Comparison of ENCODE assay signal across 22 mouse cellular contexts in the genomic region with DNA sequence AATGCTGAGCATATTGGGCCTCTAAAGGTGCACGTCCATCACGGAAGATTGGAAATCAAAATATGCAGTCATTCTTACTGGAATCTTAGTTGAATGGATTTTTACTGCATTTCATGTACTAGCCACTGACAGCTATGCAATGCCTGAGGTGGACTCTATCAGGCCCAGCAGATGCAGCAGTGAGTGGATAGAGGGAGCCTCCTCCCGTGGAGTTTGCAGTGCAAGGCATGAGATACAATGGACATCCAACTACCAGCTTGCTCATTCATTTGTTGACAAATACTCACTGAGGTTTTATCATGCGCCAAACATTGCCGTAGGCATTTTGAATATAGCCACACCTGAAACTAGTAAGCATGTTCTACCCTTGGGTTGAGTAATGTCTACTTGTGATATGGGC. TPM values are rescaled to one million over a fixed set of nuclear protein-coding genes. Genes with fewer than 3 reads are reported as not detected.
DNase-seq lines count a peak whose midpoint lies in the region; ATAC-seq lines count a peak whose summit lies in the region.
"Had no signal": no experiment of that assay in that cellular context is flagged by ENCODE, and none has a peak within 500 bp of the region (broad histone marks: within the 10 kb centered on the region; RNA-seq: fewer than 3 reads in every experiment).

No protein-coding gene starts in this region.

- H3K4me1 ChIP-seq in liver, embryonic 13.5 days (replicated peaks): peaks cover 22% of the 10 kb centered on the region
- H3K4me1 ChIP-seq in liver, embryonic 11.5 days (replicated peaks; ENCODE audit: control insufficient read depth, insufficient read depth, low read length): no peaks in the 10 kb centered on the region
- H3K4me1 ChIP-seq in kidney, embryonic 15.5 days: no peaks in the 10 kb centered on the region
- no peaks in the 10 kb centered on the region for H3K4me1 ChIP-seq in midbrain, embryonic 14.5 days (ENCODE audit: control insufficient read depth, insufficient read depth, low read length)
- H3K4me1 ChIP-seq: embryonic facial prominence, embryonic 13.5 days; embryonic facial prominence, embryonic 15.5 days; forebrain, embryonic 10.5 days; forebrain, embryonic 12.5 days had no signal

- 55% methylated on average over 5 of the region's 5 CpGs for WGBS in liver, embryonic 13.5 days (ENCODE audit: insufficient replicate concordance)
- WGBS in liver, embryonic 11.5 days: 78% methylated on average over 5 of the region's 5 CpGs
- WGBS in kidney, embryonic 15.5 days: 94% methylated on average over 5 of the region's 5 CpGs
- WGBS in midbrain, embryonic 14.5 days: 93% methylated on average over 5 of the region's 5 CpGs

- DNase-seq in liver, embryonic 13.5 days: no peak
- DNase-seq in liver, embryonic 11.5 days (ENCODE audit: low spot score): no peak
- DNase-seq in induced T-regulatory cell, adult 2 months (ENCODE audit: low read depth): peak; percentile 21
- DNase-seq in midbrain, embryonic 14.5 days: no peak
- DNase-seq: adrenal gland, adult 2 months; adrenal gland, postnatal 10 days; adrenal gland, postnatal 25 days; cerebellum, adult 11 months; cerebellum, adult 18-20 months; cerebellum, adult 8-10 months; cerebellum, adult 9-11 months; cerebellum, postnatal 14 days; cerebellum, postnatal 36 days; embryo, embryonic 11 days had no signal

- H3K36me3 ChIP-seq in liver, embryonic 13.5 days: no peaks in the 10 kb centered on the region
- H3K36me3 ChIP-seq in liver, embryonic 11.5 days (ENCODE audit: control insufficient read depth, insufficient read depth, low read length): no peaks in the 10 kb centered on the region
- no peaks in the 10 kb centered on the region for H3K36me3 ChIP-seq in kidney, embryonic 15.5 days
- no peaks in the 10 kb centered on the region for H3K36me3 ChIP-seq in midbrain, embryonic 14.5 days (ENCODE audit: control insufficient read depth, insufficient read depth, low read length)
- H3K36me3 ChIP-seq: embryonic facial prominence, embryonic 13.5 days; embryonic facial prominence, embryonic 15.5 days; forebrain, embryonic 10.5 days; forebrain, embryonic 12.5 days had no signal

- H3K27ac ChIP-seq in liver, embryonic 13.5 days: no peak overlapping the region
- H3K27ac ChIP-seq in liver, embryonic 11.5 days (ENCODE audit: low read depth, low read length): no peak overlapping the region
- H3K27ac ChIP-seq in kidney, embryonic 15.5 days: no peak overlapping the region
- H3K27ac ChIP-seq in midbrain, embryonic 14.5 days (replicated peaks; ENCODE audit: low read depth, low read length): no peak overlapping the region
- H3K27ac ChIP-seq: embryonic facial prominence, embryonic 13.5 days; embryonic facial prominence, embryonic 15.5 days; forebrain, embryonic 10.5 days; forebrain, embryonic 12.5 days had no signal

- no peaks in the 10 kb centered on the region for H3K9me3 ChIP-seq in liver, embryonic 13.5 days (replicated peaks)
- no peaks in the 10 kb centered on the region for H3K9me3 ChIP-seq in liver, embryonic 11.5 days (ENCODE audit: control insufficient read depth, low read length)
- H3K9me3 ChIP-seq in kidney, embryonic 15.5 days (replicated peaks): no peaks in the 10 kb centered on the region
- no peaks in the 10 kb centered on the region for H3K9me3 ChIP-seq in midbrain, embryonic 14.5 days (ENCODE audit: control insufficient read depth, low read length)
- H3K9me3 ChIP-seq: embryonic facial prominence, embryonic 13.5 days; embryonic facial prominence, embryonic 15.5 days; forebrain, embryonic 10.5 days; forebrain, embryonic 12.5 days had no signal

- H3K4me3 ChIP-seq in liver, embryonic 13.5 days (replicated peaks): no peak overlapping the region
- H3K4me3 ChIP-seq in liver, embryonic 11.5 days (ENCODE audit: low read depth, low read length): no peak overlapping the region
- no peak overlapping the region for H3K4me3 ChIP-seq in kidney, embryonic 15.5 days (replicated peaks)
- no peak overlapping the region for H3K4me3 ChIP-seq in midbrain, embryonic 14.5 days (replicated peaks; ENCODE audit: low read depth, low read length)
- H3K4me3 ChIP-seq: embryonic facial prominence, embryonic 13.5 days; embryonic facial prominence, embryonic 15.5 days; erythroblast, embryonic 14.5 days; forebrain, embryonic 10.5 days; forebrain, embryonic 12.5 days had no signal

- H3K9ac ChIP-seq in liver, embryonic 13.5 days: peak overlapping the region; percentile 9; the same call in 1 of the 2 replicates
- no peak overlapping the region for H3K9ac ChIP-seq in liver, embryonic 11.5 days (ENCODE audit: low read depth, low read length)
- no peak overlapping the region for H3K9ac ChIP-seq in kidney, embryonic 15.5 days
- no peak overlapping the region for H3K9ac ChIP-seq in midbrain, embryonic 14.5 days (replicated peaks; ENCODE audit: low read length)
- H3K9ac ChIP-seq: embryonic facial prominence, embryonic 13.5 days; embryonic facial prominence, embryonic 15.5 days; forebrain, embryonic 12.5 days had no signal

- ATAC-seq in liver, embryonic 13.5 days (ENCODE audit: low read depth): peak; percentile 46; the same call in 1 of the 2 replicates
- no peak for ATAC-seq in liver, embryonic 11.5 days (replicated peaks; ENCODE audit: low FRiP score)
- peak; percentile 45; the same call in 1 of the 2 replicates for ATAC-seq in megakaryocyte progenitor cell, adult 5-6 weeks (replicated peaks; ENCODE audit: poor library complexity)
- ATAC-seq in kidney, embryonic 15.5 days (replicated peaks; ENCODE audit: low FRiP score): no peak
- ATAC-seq in midbrain, embryonic 14.5 days (ENCODE audit: low FRiP score, low TSS enrichment): no peak
- ATAC-seq: forebrain, embryonic 14.5 days had no signal

- H3K4me2 ChIP-seq in liver, embryonic 13.5 days: no peak overlapping the region
- no peak overlapping the region for H3K4me2 ChIP-seq in liver, embryonic 11.5 days
- H3K4me2 ChIP-seq in kidney, embryonic 15.5 days: no peak overlapping the region
- no peak overlapping the region for H3K4me2 ChIP-seq in midbrain, embryonic 14.5 days (ENCODE audit: low read length)
- H3K4me2 ChIP-seq: embryonic facial prominence, embryonic 13.5 days; embryonic facial prominence, embryonic 15.5 days; forebrain, embryonic 12.5 days had no signal

- H3K27me3 ChIP-seq in liver, embryonic 13.5 days: no peaks in the 10 kb centered on the region
- no peaks in the 10 kb centered on the region for H3K27me3 ChIP-seq in liver, embryonic 11.5 days (replicated peaks; ENCODE audit: control insufficient read depth, insufficient read depth, low read length)
- H3K27me3 ChIP-seq in kidney, embryonic 15.5 days: no peaks in the 10 kb centered on the region
- no peaks in the 10 kb centered on the region for H3K27me3 ChIP-seq in midbrain, embryonic 14.5 days (ENCODE audit: control insufficient read depth, insufficient read depth, low read length)
- H3K27me3 ChIP-seq: embryonic facial prominence, embryonic 13.5 days; embryonic facial prominence, embryonic 15.5 days; forebrain, embryonic 12.5 days had no signal

RNA-seq across cellular contexts. Expression of a gene that starts 0.9 kb away (rescaled TPM):
- 99.8 and 126 TPM in 2 replicates for polyA plus RNA-seq in liver, embryonic 13.5 days (2015; fragmentation: Nextera tagmentation; extraction: Ambion mirVana)
- 144 and 148 TPM in 2 replicates for polyA plus RNA-seq in liver, embryonic 11.5 days (2014; fragmentation: Nextera tagmentation; extraction: Ambion mirVana)
- total RNA-seq in megakaryocyte progenitor cell, adult 5-6 weeks (2015): 253 and 285 TPM in 2 replicates
- total RNA-seq in megakaryocyte progenitor cell, adult 5-6 weeks (2017): 104 and 124 TPM in 2 replicates
- polyA plus RNA-seq in kidney, embryonic 15.5 days (2015; fragmentation: Nextera tagmentation; extraction: Ambion mirVana): 103 and 128 TPM in 2 replicates
- 81.9 and 91.9 TPM in 2 replicates for polyA plus RNA-seq in midbrain, embryonic 14.5 days (2014; fragmentation: Nextera tagmentation; extraction: Ambion mirVana)

RNA-seq across cellular contexts. Expression of a gene that starts 18.2 kb away (rescaled TPM):
- 99.9 and 110 TPM in 2 replicates for polyA plus RNA-seq in liver, embryonic 13.5 days (2015; fragmentation: Nextera tagmentation; extraction: Ambion mirVana)
- 137 and 153 TPM in 2 replicates for polyA plus RNA-seq in liver, embryonic 11.5 days (2014; fragmentation: Nextera tagmentation; extraction: Ambion mirVana)
- total RNA-seq in megakaryocyte progenitor cell, adult 5-6 weeks (2015): 58.3 and 67.6 TPM in 2 replicates
- 45.6 and 53.2 TPM in 2 replicates for total RNA-seq in megakaryocyte progenitor cell, adult 5-6 weeks (2017)
- polyA plus RNA-seq in kidney, embryonic 15.5 days (2015; fragmentation: Nextera tagmentation; extraction: Ambion mirVana): 73.7 and 75.4 TPM in 2 replicates
- 54.3 and 61.8 TPM in 2 replicates for polyA plus RNA-seq in midbrain, embryonic 14.5 days (2014; fragmentation: Nextera tagmentation; extraction: Ambion mirVana)

Comparison
In these comparisons a context has a peak if more than half of its experiments do, and no peak if none do; other contexts are left out.
1. ATAC-seq: peak in liver, embryonic 13.5 days (single experiment) and megakaryocyte progenitor cell, adult 5-6 weeks (single experiment); none in liver, embryonic 11.5 days (single experiment), kidney, embryonic 15.5 days (single experiment) and midbrain, embryonic 14.5 days (single experiment).